Mouse (Mus musculus): ENCODE data around the gene Itgax. TPM values are rescaled to one million over a fixed set of nuclear protein-coding genes. Genes with fewer than 3 reads are reported as not detected.
"Not testable (repeated sequence)": the region's sequence is repeated elsewhere in the genome, so short reads cannot be mapped to it uniquely, and the experiment has no call there.

Gene Itgax
- polyA plus RNA-seq, 1 experiment from 2014 or later = 0.24 TPM

DNA sequence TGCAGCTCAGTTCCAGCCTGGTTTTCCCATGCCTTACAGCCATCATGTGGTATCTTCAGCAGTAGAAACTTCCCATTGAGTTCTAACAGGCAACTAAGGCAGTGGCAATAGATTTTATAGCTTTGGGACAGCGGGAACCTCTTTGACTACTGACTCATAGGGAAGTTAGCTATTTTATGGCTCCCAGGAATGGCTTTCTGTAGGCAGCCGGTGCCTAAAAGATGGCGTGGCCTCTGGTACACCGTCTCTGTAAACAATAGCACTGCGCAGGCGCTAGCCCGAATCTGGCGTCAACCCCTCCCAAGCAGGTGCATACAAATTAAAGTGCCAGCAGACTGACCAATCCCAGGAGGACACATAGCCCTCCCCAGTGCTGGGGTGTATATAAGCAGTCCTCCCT lies 21.6 kb downstream of the Itgax start:
- no peak overlapping the region for H3K9ac ChIP-seq (ENCODE audit: low read depth, low read length)
- H3K9me3 ChIP-seq (replicated peaks; ENCODE audit: control insufficient read depth, low read length) = no peaks in the 10 kb centered on the region
- H3K4me3 ChIP-seq (ENCODE audit: low read depth, low read length) = no peak overlapping the region
- no peak for ATAC-seq (ENCODE audit: low read depth)
- no peaks in the 10 kb centered on the region for H3K4me1 ChIP-seq (ENCODE audit: control insufficient read depth, low read depth, low read length)
- no peak overlapping the region for H3K27ac ChIP-seq (ENCODE audit: low read length)
- WGBS (ENCODE audit: insufficient replicate concordance) = 85% methylated on average over 8 of the region's 8 CpGs
- no peaks in the 10 kb centered on the region for H3K27me3 ChIP-seq (ENCODE audit: control insufficient read depth, insufficient read depth, low read depth, low read length)
- H3K36me3 ChIP-seq (ENCODE audit: control insufficient read depth, insufficient read depth) = no peaks in the 10 kb centered on the region
- H3K4me2 ChIP-seq (ENCODE audit: low read depth, low read length) = no peak overlapping the region

DNA sequence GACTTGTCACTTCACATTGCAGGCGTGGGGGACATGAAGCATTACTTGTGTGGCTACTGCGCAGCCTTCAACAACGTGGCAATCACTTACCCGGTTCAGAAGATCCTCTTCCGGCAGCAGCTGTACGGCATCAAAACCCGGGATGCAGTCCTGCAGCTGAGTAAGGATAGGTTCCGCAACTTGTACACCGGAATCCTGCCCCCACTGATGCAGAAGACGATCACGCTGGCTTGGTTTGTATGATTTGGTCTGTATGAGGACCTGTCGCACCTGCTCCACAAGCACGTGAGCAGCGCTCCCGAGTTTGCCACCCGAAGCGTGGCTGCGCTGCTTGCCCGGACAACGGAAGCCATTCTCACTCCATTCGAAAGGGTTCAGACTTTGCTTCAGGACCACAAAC lies 24.7 kb downstream of the Itgax start, which contains the start of gene Itgad:
Gene Itgad (plus strand): TSS at position 301 of the 400 bp plus-strand sequence.
- WGBS (ENCODE audit: insufficient replicate concordance) = 83% methylated on average over 21 of the region's 21 CpGs
- Histone ChIP-seq H3K27ac (ENCODE audit: low read length) (no peak within 1 kb of the TSS), H3K4me1 (ENCODE audit: control insufficient read depth, low read depth, low read length) (no peaks in the 10 kb centered on the region), H3K9me3 (replicated peaks; ENCODE audit: control insufficient read depth, low read length) (no peaks in the 10 kb centered on the region), H3K36me3 (ENCODE audit: control insufficient read depth, insufficient read depth) (no peaks in the 10 kb centered on the region), H3K27me3 (ENCODE audit: control insufficient read depth, insufficient read depth, low read depth, low read length) (no peaks in the 10 kb centered on the region), H3K9ac (ENCODE audit: low read depth, low read length) (no peak within 1 kb of the TSS), H3K4me3 (ENCODE audit: low read depth, low read length) (no peak within 1 kb of the TSS), H3K4me2 (ENCODE audit: low read depth, low read length) (no peak within 1 kb of the TSS)
- no peak for ATAC-seq (ENCODE audit: low read depth)

GRCm38 (mm10) chr7:128154924-128155323 lies 25.6 kb downstream of the Itgax start:
- Histone ChIP-seq H3K9me3 (replicated peaks; ENCODE audit: control insufficient read depth, low read length) (no peaks in the 10 kb centered on the region), H3K4me1 (ENCODE audit: control insufficient read depth, low read depth, low read length) (no peaks in the 10 kb centered on the region), H3K9ac (ENCODE audit: low read depth, low read length) (no peak overlapping the region), H3K27me3 (ENCODE audit: control insufficient read depth, insufficient read depth, low read depth, low read length) (no peaks in the 10 kb centered on the region), H3K36me3 (ENCODE audit: control insufficient read depth, insufficient read depth) (no peaks in the 10 kb centered on the region), H3K4me3 (ENCODE audit: low read depth, low read length) (no peak overlapping the region), H3K27ac (ENCODE audit: low read length) (no peak overlapping the region), H3K4me2 (ENCODE audit: low read depth, low read length) (no peak overlapping the region)
- ATAC-seq (ENCODE audit: low read depth) = no peak
- WGBS (ENCODE audit: insufficient replicate concordance) = 63% methylated on average over 10 of the region's 10 CpGs

- 19% methylated on average over 8 of the region's 8 CpGs for WGBS (ENCODE audit: insufficient replicate concordance)
- H3K9me3 ChIP-seq (replicated peaks; ENCODE audit: control insufficient read depth, low read length); H3K27me3 ChIP-seq (ENCODE audit: control insufficient read depth, insufficient read depth, low read depth, low read length); H3K27ac ChIP-seq (ENCODE audit: low read length); H3K9ac ChIP-seq (ENCODE audit: low read depth, low read length); H3K4me2 ChIP-seq (ENCODE audit: low read depth, low read length); H3K4me3 ChIP-seq (ENCODE audit: low read depth, low read length); H3K36me3 ChIP-seq (ENCODE audit: control insufficient read depth, insufficient read depth); H3K4me1 ChIP-seq (ENCODE audit: control insufficient read depth, low read depth, low read length); ATAC-seq (ENCODE audit: low read depth): not testable (repeated sequence)
These were observed 29.5 kb downstream of the Itgax start for GRCm38 (mm10) chr7:128158688-128159354.

DNA sequence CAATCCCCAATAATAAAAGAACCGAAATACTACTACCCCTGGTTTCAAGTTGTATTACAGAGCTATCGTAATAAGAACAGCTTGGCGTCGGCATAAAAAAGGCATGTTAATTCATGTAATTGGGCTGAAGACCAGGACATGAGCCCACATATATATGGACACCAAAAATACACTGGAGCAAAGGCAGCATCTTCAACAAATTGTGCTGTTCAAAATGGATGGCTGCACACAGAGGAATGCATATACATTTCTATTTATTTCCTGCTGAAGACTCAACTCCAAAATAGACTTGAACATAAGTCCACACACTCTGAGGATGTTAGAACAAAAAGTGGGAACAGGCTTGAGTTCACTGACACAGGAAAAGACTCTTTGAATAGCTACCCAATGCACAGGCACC lies 34.7 kb downstream of the Itgax start:
- no peaks in the 10 kb centered on the region for H3K27me3 ChIP-seq (ENCODE audit: control insufficient read depth, insufficient read depth, low read depth, low read length)
- WGBS (ENCODE audit: insufficient replicate concordance) = 76% methylated on average over 4 of the region's 4 CpGs
- no peak overlapping the region for H3K9ac ChIP-seq (ENCODE audit: low read depth, low read length)
- H3K4me1 ChIP-seq (ENCODE audit: control insufficient read depth, low read depth, low read length) = no peaks in the 10 kb centered on the region
- no peak overlapping the region for H3K4me3 ChIP-seq (ENCODE audit: low read depth, low read length)
- H3K27ac ChIP-seq (ENCODE audit: low read length) = no peak overlapping the region
- no peaks in the 10 kb centered on the region for H3K9me3 ChIP-seq (replicated peaks; ENCODE audit: control insufficient read depth, low read length)
- no peak for ATAC-seq (ENCODE audit: low read depth)
- no peak overlapping the region for H3K4me2 ChIP-seq (ENCODE audit: low read depth, low read length)
- no peaks in the 10 kb centered on the region for H3K36me3 ChIP-seq (ENCODE audit: control insufficient read depth, insufficient read depth)

DNA sequence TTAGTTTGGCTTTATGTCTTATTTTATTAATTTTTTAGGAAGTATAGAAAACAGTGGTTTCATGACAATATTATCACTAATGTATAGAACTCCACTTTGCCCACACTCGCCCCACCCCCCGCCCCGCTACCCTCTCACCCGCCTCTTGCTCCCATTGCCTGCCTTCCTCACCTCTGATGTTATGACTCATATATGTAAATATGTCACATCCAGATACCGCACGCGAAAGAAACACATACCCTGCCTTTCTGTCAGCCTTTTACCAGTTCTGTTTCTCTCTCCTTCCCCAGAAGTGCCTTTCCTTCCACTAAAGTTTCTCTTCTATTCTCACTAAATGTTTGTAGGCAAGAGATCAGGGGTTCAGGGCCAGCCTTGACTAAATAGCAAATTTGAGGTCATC lies 37.0 kb downstream of the Itgax start:
- H3K9me3 ChIP-seq (replicated peaks; ENCODE audit: control insufficient read depth, low read length) = no peaks in the 10 kb centered on the region
- no peaks in the 10 kb centered on the region for H3K4me1 ChIP-seq (ENCODE audit: control insufficient read depth, low read depth, low read length)
- H3K27ac ChIP-seq (ENCODE audit: low read length) = no peak overlapping the region
- H3K9ac ChIP-seq (ENCODE audit: low read depth, low read length) = no peak overlapping the region
- ATAC-seq (ENCODE audit: low read depth) = no peak
- H3K4me3 ChIP-seq (ENCODE audit: low read depth, low read length) = no peak overlapping the region
- no peaks in the 10 kb centered on the region for H3K36me3 ChIP-seq (ENCODE audit: control insufficient read depth, insufficient read depth)
- no peaks in the 10 kb centered on the region for H3K27me3 ChIP-seq (ENCODE audit: control insufficient read depth, insufficient read depth, low read depth, low read length)
- no peak overlapping the region for H3K4me2 ChIP-seq (ENCODE audit: low read depth, low read length)
- 74% methylated on average over 7 of the region's 7 CpGs for WGBS (ENCODE audit: insufficient replicate concordance)

DNA sequence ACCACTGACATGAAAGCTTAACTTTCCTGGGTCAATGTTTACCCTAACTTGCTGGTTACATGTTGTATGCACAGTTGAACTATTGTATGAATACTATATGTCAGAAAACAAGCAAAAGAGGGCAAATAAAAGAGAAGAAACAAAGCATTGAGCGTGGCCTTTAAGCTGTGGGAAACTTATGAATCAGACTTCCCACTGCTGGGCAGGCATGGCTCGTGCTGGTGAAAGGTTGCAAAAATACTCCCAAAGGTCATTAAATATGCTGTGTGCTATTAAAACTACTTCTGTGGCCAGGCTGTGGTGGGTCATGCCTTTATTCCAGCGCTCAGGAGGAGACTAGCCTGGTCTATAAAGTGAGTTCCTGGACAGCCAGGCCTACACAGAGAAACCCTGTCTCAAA lies 40.6 kb downstream of the Itgax start:
- no peak overlapping the region for H3K4me3 ChIP-seq (ENCODE audit: low read depth, low read length)
- no peak overlapping the region for H3K4me2 ChIP-seq (ENCODE audit: low read depth, low read length)
- 56% methylated on average over 3 of the region's 3 CpGs for WGBS (ENCODE audit: insufficient replicate concordance)
- no peaks in the 10 kb centered on the region for H3K4me1 ChIP-seq (ENCODE audit: control insufficient read depth, low read depth, low read length)
- H3K9me3 ChIP-seq (replicated peaks; ENCODE audit: control insufficient read depth, low read length) = no peaks in the 10 kb centered on the region
- H3K27me3 ChIP-seq (ENCODE audit: control insufficient read depth, insufficient read depth, low read depth, low read length) = no peaks in the 10 kb centered on the region
- no peak for ATAC-seq (ENCODE audit: low read depth)
- no peaks in the 10 kb centered on the region for H3K36me3 ChIP-seq (ENCODE audit: control insufficient read depth, insufficient read depth)
- no peak overlapping the region for H3K27ac ChIP-seq (ENCODE audit: low read length)
- no peak overlapping the region for H3K9ac ChIP-seq (ENCODE audit: low read depth, low read length)

DNA sequence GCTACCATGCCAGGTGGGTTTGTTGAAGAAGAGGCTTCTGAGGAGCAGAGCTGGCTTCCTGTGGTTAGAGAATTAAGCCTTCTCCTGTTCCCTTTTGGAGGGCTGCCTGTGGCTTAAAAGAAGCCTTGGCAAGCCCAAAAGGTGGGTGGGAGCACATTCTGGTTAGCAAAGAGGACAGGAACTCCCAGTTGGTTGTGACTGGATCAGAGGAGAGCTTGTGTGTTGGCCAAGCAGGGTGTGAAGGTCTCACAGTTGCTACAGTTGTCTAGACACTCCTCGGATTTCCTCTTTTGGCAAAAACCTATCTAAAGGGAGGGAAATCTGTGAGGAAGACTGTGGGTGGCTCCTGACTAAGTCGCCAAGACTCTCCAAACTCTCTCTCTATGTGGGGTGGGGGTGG lies 49.0 kb downstream of the Itgax start:
- 26% methylated on average over 2 of the region's 2 CpGs for WGBS (ENCODE audit: insufficient replicate concordance)
- no peak for ATAC-seq (ENCODE audit: low read depth)
- Histone ChIP-seq H3K27ac (ENCODE audit: low read length) (no peak overlapping the region), H3K36me3 (ENCODE audit: control insufficient read depth, insufficient read depth) (no peaks in the 10 kb centered on the region), H3K9ac (ENCODE audit: low read depth, low read length) (no peak overlapping the region), H3K4me3 (ENCODE audit: low read depth, low read length) (no peak overlapping the region), H3K4me1 (ENCODE audit: control insufficient read depth, low read depth, low read length) (no peaks in the 10 kb centered on the region), H3K27me3 (ENCODE audit: control insufficient read depth, insufficient read depth, low read depth, low read length) (no peaks in the 10 kb centered on the region), H3K9me3 (replicated peaks; ENCODE audit: control insufficient read depth, low read length) (no peaks in the 10 kb centered on the region), H3K4me2 (ENCODE audit: low read depth, low read length) (no peak overlapping the region)

- no peaks in the 10 kb centered on the region for H3K36me3 ChIP-seq (ENCODE audit: control insufficient read depth, insufficient read depth)
- no peaks in the 10 kb centered on the region for H3K4me1 ChIP-seq (ENCODE audit: control insufficient read depth, low read depth, low read length)
- WGBS (ENCODE audit: insufficient replicate concordance) = 24% methylated on average over 7 of the region's 7 CpGs
- H3K4me2 ChIP-seq (ENCODE audit: low read depth, low read length) = no peak overlapping the region
- H3K9ac ChIP-seq (ENCODE audit: low read depth, low read length) = no peak overlapping the region
- no peaks in the 10 kb centered on the region for H3K27me3 ChIP-seq (ENCODE audit: control insufficient read depth, insufficient read depth, low read depth, low read length)
- H3K4me3 ChIP-seq (ENCODE audit: low read depth, low read length) = no peak overlapping the region
- no peak for ATAC-seq (ENCODE audit: low read depth)
- no peak overlapping the region for H3K27ac ChIP-seq (ENCODE audit: low read length)
- no peaks in the 10 kb centered on the region for H3K9me3 ChIP-seq (replicated peaks; ENCODE audit: control insufficient read depth, low read length)
These were observed 50.8 kb downstream of the Itgax start for GRCm38 (mm10) chr7:128180126-128180525.

Data from liver, embryonic 16.5 days (tissue).